Mouse (Mus musculus): ENCODE data around the gene Mak. TPM values are rescaled to one million over a fixed set of nuclear protein-coding genes. Genes with fewer than 3 reads are reported as not detected.
"Not testable (repeated sequence)": the region's sequence is repeated elsewhere in the genome, so short reads cannot be mapped to it uniquely, and the experiment has no call there.

Mak gene
- polyA plus RNA-seq, 1 experiment from 2014 or later, result 0.73 TPM

- Histone ChIP-seq H3K9me3 (no peaks in the 10 kb centered on the region), H3K27ac (peak overlapping the region; percentile 82), H3K36me3 (peaks cover 41% of the 10 kb centered on the region), H3K4me3 (replicated peaks) (peak overlapping the region; percentile 74), H3K4me1 (replicated peaks) (peaks cover 20% of the 10 kb centered on the region), H3K9ac (replicated peaks) (peak overlapping the region; percentile 72), H3K27me3 (no peaks in the 10 kb centered on the region), H3K4me2 (replicated peaks) (peak overlapping the region; percentile 74)
- WGBS, result 42% methylated on average over 12 of the region's 12 CpGs
- peak; percentile 40 for ATAC-seq
Observed at GRCm38 (mm10) chr13:41016797-41017405, 62.6 kb downstream of the Mak start.

- Histone ChIP-seq H3K4me2 (replicated peaks) (peak within 1 kb of the TSS; percentile 74), H3K4me1 (replicated peaks) (peaks cover 20% of the 10 kb centered on the region), H3K27ac (peak within 1 kb of the TSS; percentile 82), H3K36me3 (peaks cover 46% of the 10 kb centered on the region), H3K9ac (replicated peaks) (peak within 1 kb of the TSS; percentile 72), H3K9me3 (no peaks in the 10 kb centered on the region), H3K27me3 (no peaks in the 10 kb centered on the region), H3K4me3 (replicated peaks) (peak within 1 kb of the TSS; percentile 74)
- under 1% methylated on average over 43 of the region's 43 CpGs for WGBS
- peak; percentile 99 for ATAC-seq
Observed at GRCm38 (mm10) chr13:41015829-41016634, 63.5 kb downstream of the Mak start, which contains the start of gene Tmem14c. Gene Tmem14c (plus strand): TSS chr13:41016292.

DNA sequence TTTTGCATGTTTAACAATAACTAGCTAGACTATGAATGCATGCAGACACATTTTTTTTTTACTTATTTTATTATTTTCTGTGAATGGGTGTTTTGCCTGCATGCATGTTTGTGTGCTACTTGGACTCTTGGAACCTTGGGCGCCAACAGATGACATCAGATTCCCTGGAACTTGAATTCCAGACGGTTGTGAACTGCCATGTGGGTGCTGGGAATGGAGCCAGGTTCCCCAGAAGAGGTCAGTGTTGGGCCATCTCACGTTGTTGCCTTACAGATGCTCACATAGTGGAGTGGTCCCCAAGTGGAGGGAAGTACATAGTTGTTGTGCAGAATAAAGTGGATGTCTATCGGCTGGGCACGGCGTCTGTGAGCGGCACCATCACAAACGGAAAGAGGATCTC is 70.6 kb downstream of the Mak start:
- H3K9me3 ChIP-seq, result no peaks in the 10 kb centered on the region
- H3K4me1 ChIP-seq (replicated peaks), result no peaks in the 10 kb centered on the region
- H3K4me2 ChIP-seq (replicated peaks), result no peak overlapping the region
- H3K27ac ChIP-seq, result no peak overlapping the region
- no peak overlapping the region for H3K9ac ChIP-seq (replicated peaks)
- H3K36me3 ChIP-seq, result peaks cover 92% of the 10 kb centered on the region
- no peaks in the 10 kb centered on the region for H3K27me3 ChIP-seq
- no peak for ATAC-seq
- H3K4me3 ChIP-seq (replicated peaks), result no peak overlapping the region
- WGBS, result 89% methylated on average over 8 of the region's 8 CpGs

- ATAC-seq, result no peak
- Histone ChIP-seq H3K9ac (replicated peaks) (no peak overlapping the region), H3K27me3 (no peaks in the 10 kb centered on the region), H3K4me2 (replicated peaks) (no peak overlapping the region), H3K4me1 (replicated peaks) (no peaks in the 10 kb centered on the region), H3K27ac (no peak overlapping the region), H3K9me3 (no peaks in the 10 kb centered on the region), H3K36me3 (peaks cover 88% of the 10 kb centered on the region), H3K4me3 (replicated peaks) (no peak overlapping the region)
- 94% methylated on average over 10 of the region's 10 CpGs for WGBS
Observed at GRCm38 (mm10) chr13:41008271-41008670, 71.2 kb downstream of the Mak start.

- no peak overlapping the region for H3K4me2 ChIP-seq (replicated peaks)
- H3K27ac ChIP-seq, result no peak overlapping the region
- 98% methylated on average over 4 of the region's 4 CpGs for WGBS
- no peak overlapping the region for H3K4me3 ChIP-seq (replicated peaks)
- peaks cover 68% of the 10 kb centered on the region for H3K36me3 ChIP-seq
- H3K27me3 ChIP-seq, result no peaks in the 10 kb centered on the region
- no peaks in the 10 kb centered on the region for H3K9me3 ChIP-seq
- H3K4me1 ChIP-seq (replicated peaks), result peaks cover 14% of the 10 kb centered on the region
- H3K9ac ChIP-seq (replicated peaks), result no peak overlapping the region
- ATAC-seq, result no peak
Observed at GRCm38 (mm10) chr13:41006244-41006643, 73.3 kb downstream of the Mak start.

DNA sequence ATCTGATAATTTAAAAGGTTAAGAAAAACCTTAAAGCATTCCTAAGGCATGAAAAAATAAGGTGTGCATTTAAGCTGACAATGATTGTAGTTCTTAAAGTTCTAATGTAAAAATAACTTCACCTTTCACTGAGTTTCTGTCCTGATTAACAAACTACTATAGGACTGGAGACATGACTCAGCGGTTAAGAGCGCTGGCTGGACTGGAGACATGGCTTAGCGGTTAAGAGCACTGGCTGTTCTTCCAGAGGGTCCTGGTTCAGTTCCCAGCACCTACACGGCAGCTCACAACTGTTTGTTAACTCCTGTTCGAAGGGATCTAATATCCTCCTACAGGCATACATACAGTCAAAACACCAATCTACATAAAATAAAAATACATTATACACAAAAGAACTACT is 77.5 kb downstream of the Mak start:
- Histone ChIP-seq H3K4me3 (replicated peaks) (peak overlapping the region; percentile 94), H3K9me3 (no peaks in the 10 kb centered on the region), H3K9ac (replicated peaks) (no peak overlapping the region), H3K27ac (no peak overlapping the region), H3K36me3 (peaks cover 26% of the 10 kb centered on the region), H3K4me1 (replicated peaks) (peaks cover 22% of the 10 kb centered on the region), H3K27me3 (no peaks in the 10 kb centered on the region), H3K4me2 (replicated peaks) (peak overlapping the region; percentile 91)
- 84% methylated on average over 5 of the region's 5 CpGs for WGBS
- no peak for ATAC-seq

- Histone ChIP-seq H3K27ac (peak within 1 kb of the TSS; percentile 89), H3K9me3 (no peaks in the 10 kb centered on the region), H3K9ac (replicated peaks) (peak within 1 kb of the TSS; percentile 90), H3K36me3 (peaks cover 18% of the 10 kb centered on the region), H3K27me3 (no peaks in the 10 kb centered on the region), H3K4me3 (replicated peaks) (peak within 1 kb of the TSS; percentile 94), H3K4me1 (replicated peaks) (peaks cover 22% of the 10 kb centered on the region), H3K4me2 (replicated peaks) (peak within 1 kb of the TSS; percentile 91)
- under 1% methylated on average over 58 of the region's 58 CpGs for WGBS
- peak; percentile 98 for ATAC-seq
Observed at GRCm38 (mm10) chr13:41000926-41001639, 78.4 kb downstream of the Mak start, which contains the start of gene Pak1ip1. Gene Pak1ip1 (plus strand): TSS chr13:41001023.

DNA sequence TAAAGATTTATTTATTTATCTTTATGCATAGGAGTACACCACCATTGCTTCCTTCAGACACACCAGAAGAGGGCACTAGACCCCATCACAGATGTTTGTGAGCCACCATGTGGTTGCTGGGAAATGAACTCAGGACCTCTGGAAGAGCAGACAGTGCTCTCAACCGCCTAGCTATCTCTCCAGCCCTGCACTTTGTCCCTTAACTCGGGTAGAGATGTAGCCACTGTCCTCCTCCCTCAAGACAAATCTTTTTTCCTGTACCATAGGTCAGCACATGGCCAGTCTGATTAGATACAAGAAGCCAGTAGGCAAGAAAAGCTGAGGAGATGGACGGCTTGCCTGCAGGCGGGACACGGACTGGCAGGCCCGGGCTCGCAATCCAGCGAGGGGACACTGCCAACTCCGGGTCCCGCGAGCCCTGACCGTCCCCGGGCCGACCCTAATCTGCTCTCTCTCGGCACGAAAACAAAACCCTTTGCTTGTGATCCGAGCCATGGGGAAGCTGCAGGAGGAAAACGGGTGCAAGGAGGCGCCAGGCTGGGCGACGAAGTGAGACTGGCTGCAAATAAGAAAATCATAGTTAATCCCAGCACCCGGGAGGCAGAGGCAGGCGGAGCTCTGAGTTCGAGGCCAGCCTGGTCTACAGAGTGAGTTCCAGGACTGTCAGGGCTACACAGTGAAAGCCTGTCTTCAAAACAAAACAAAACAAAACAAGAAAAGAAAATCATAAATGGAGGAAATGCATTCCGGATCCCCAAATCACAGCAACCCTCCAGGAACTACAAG is 79.2 kb downstream of the Mak start:
- 2% methylated on average over 25 of the region's 25 CpGs for WGBS
- Histone ChIP-seq H3K4me2 (replicated peaks) (peak overlapping the region; percentile 75), H3K36me3 (peaks cover 10% of the 10 kb centered on the region), H3K4me1 (replicated peaks) (peaks cover 22% of the 10 kb centered on the region), H3K9me3 (no peaks in the 10 kb centered on the region), H3K27ac (peak overlapping the region; percentile 89), H3K9ac (replicated peaks) (peak overlapping the region; percentile 74), H3K27me3 (no peaks in the 10 kb centered on the region), H3K4me3 (replicated peaks) (peak overlapping the region; percentile 94)
- ATAC-seq, result peak; percentile 55

- H3K4me3 ChIP-seq (replicated peaks); H3K36me3 ChIP-seq; ATAC-seq; H3K4me2 ChIP-seq (replicated peaks); H3K27ac ChIP-seq; H3K9me3 ChIP-seq; H3K9ac ChIP-seq (replicated peaks); H3K27me3 ChIP-seq: not testable (repeated sequence)
- WGBS, result 89% methylated on average over 5 of the region's 5 CpGs
- peaks cover 30% of the 10 kb centered on the region for H3K4me1 ChIP-seq (replicated peaks)
Observed at GRCm38 (mm10) chr13:40998537-40998936, 81.0 kb downstream of the Mak start.

GRCm38 (mm10) chr13:40994487-40995263 is 84.8 kb downstream of the Mak start:
- peak; percentile 45; the same call in 1 of the 2 replicates for ATAC-seq
- WGBS, result 14% methylated on average over 8 of the region's 8 CpGs
- Histone ChIP-seq H3K9me3 (no peaks in the 10 kb centered on the region), H3K4me2 (replicated peaks) (0 out of 2 replicates have a peak overlapping the region, but pooled peaks have one; percentile 3), H3K27me3 (no peaks in the 10 kb centered on the region), H3K4me3 (replicated peaks) (no peak overlapping the region), H3K27ac (no peak overlapping the region; the same call in 1 of the 2 replicates), H3K4me1 (replicated peaks) (peaks cover 9% of the 10 kb centered on the region; the same call in 1 of the 2 replicates), H3K9ac (replicated peaks) (no peak overlapping the region), H3K36me3 (no peaks in the 10 kb centered on the region)

- H3K4me3 ChIP-seq (replicated peaks), result no peak overlapping the region
- H3K36me3 ChIP-seq, result no peaks in the 10 kb centered on the region
- WGBS, result 66% methylated on average over 2 of the region's 2 CpGs
- H3K27ac ChIP-seq, result no peak overlapping the region
- no peaks in the 10 kb centered on the region for H3K27me3 ChIP-seq
- no peak overlapping the region for H3K9ac ChIP-seq (replicated peaks)
- H3K9me3 ChIP-seq, result no peaks in the 10 kb centered on the region
- H3K4me2 ChIP-seq (replicated peaks), result no peak overlapping the region
- ATAC-seq, result no peak
- H3K4me1 ChIP-seq (replicated peaks), result no peaks in the 10 kb centered on the region
Observed at GRCm38 (mm10) chr13:40988418-40988817, 91.1 kb downstream of the Mak start.

Data from midbrain, embryonic 13.5 days (tissue).